Comparison of ENCODE assay signal across 8 mouse cellular contexts in the genomic region with DNA sequence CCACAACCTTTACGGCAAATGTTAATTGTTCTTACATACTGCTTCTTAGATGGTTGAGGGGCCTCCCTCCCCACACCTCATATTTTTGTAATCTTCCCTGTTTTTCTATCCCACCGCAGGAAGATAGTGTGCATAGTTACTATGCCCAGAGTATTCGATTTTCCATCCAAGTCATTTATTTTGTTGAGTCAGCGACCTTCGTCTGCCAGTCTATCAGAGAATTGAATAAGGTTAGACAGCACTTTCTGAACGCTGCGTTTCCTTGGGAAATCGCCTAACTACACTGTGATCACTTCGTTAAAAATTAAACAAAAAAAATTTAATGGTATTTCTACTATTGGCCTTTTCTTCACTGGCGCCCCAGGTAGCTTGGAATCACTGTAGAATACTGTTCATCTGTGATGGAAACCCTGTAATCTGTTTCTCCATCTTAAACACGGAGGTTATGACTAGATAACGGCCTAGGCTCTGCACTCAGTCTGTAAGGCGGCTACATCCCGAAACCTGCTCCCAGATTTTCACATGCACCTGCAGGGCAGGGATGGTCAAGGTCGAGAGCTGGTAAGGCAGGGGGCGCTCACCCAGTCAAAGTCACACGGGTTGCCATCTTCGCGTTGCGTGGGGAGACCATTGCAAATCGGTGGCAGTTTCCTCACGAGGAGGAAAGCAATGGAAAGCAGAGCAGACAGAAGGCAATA. TPM values are rescaled to one million over a fixed set of nuclear protein-coding genes. Genes with fewer than 3 reads are reported as not detected.
DNase-seq lines count a peak whose midpoint lies in the region; ATAC-seq and TF ChIP-seq lines count a peak whose summit lies in the region.

No protein-coding gene starts in this region.

- intact Hi-C loops in gastrocnemius, adult 2 months (cut with DNase I), result loop anchor here (5.0 kb wide), 1 partner anchor 35 kb away; no protein-coding TSS in a partner anchor

- H3K36me3 ChIP-seq in embryonic facial prominence, embryonic 14.5 days (ENCODE audit: control insufficient read depth, insufficient read depth, low read length), result peaks cover 34% of the 10 kb centered on the region
- peaks cover 59% of the 10 kb centered on the region for H3K36me3 ChIP-seq in limb, embryonic 10.5 days
- H3K36me3 ChIP-seq in neural tube, embryonic 12.5 days, result peaks cover 39% of the 10 kb centered on the region

- peak overlapping the region; percentile 70 for H3K27ac ChIP-seq in gastrocnemius, adult 2 months
- no peak overlapping the region for H3K27ac ChIP-seq in embryonic facial prominence, embryonic 14.5 days (replicated peaks; ENCODE audit: low read depth, low read length)
- H3K27ac ChIP-seq in limb, embryonic 10.5 days, result peak overlapping the region; percentile 58
- no peak overlapping the region for H3K27ac ChIP-seq in neural tube, embryonic 12.5 days

- peak overlapping the region; percentile 73 for H3K4me3 ChIP-seq in gastrocnemius, adult 2 months
- H3K4me3 ChIP-seq in embryonic facial prominence, embryonic 14.5 days (ENCODE audit: low read depth, low read length), result peak overlapping the region; percentile 80
- peak overlapping the region; percentile 89 for H3K4me3 ChIP-seq in limb, embryonic 10.5 days
- H3K4me3 ChIP-seq in neural tube, embryonic 12.5 days, result peak overlapping the region; percentile 43

- TF ChIP-seq CTCF in gastrocnemius, adult 2 months (IDR thresholded peaks at IDR 0.05), result peak; percentile 47

- 11% methylated on average over 22 of the region's 22 CpGs for WGBS in embryonic facial prominence, embryonic 14.5 days
- WGBS in limb, embryonic 10.5 days, result 10% methylated on average over 22 of the region's 22 CpGs
- 11% methylated on average over 22 of the region's 22 CpGs for WGBS in neural tube, embryonic 12.5 days

- peak overlapping the region; percentile 60 for H3K9ac ChIP-seq in embryonic facial prominence, embryonic 14.5 days (ENCODE audit: low read depth, low read length)
- H3K9ac ChIP-seq in neural tube, embryonic 12.5 days, result peak overlapping the region; percentile 51

- H3K4me2 ChIP-seq in embryonic facial prominence, embryonic 14.5 days (ENCODE audit: low read depth, low read length), result peak overlapping the region; percentile 77
- peak overlapping the region; percentile 59 for H3K4me2 ChIP-seq in neural tube, embryonic 12.5 days (replicated peaks)

- H3K27me3 ChIP-seq in embryonic facial prominence, embryonic 14.5 days (replicated peaks; ENCODE audit: control insufficient read depth, insufficient read depth, low read length), result no peaks in the 10 kb centered on the region
- no peaks in the 10 kb centered on the region for H3K27me3 ChIP-seq in limb, embryonic 10.5 days (ENCODE audit: low read depth, poor library complexity, severe bottlenecking)
- H3K27me3 ChIP-seq in neural tube, embryonic 12.5 days (replicated peaks), result no peaks in the 10 kb centered on the region

- ATAC-seq in CD4-positive, CD25-positive, alpha-beta regulatory T cell, adult 4 months, result peak; percentile 11
- peak; percentile 56 for ATAC-seq in embryonic facial prominence, embryonic 14.5 days (ENCODE audit: low read depth)
- peak; percentile 73 for ATAC-seq in neural tube, embryonic 12.5 days (ENCODE audit: low FRiP score, low read depth)

- no peak for DNase-seq in gastrocnemius, adult 2 months
- DNase-seq in gastrocnemius, adult 18-20 months (ENCODE audit: low spot score), result no peak
- peak; percentile 33 for DNase-seq in embryonic facial prominence, embryonic 14.5 days (ENCODE audit: low spot score)
- no peak for DNase-seq in limb, embryonic 10.5 days (ENCODE audit: low spot score)
- DNase-seq in cerebellum, postnatal 36 days, result no peak
- DNase-seq in layer of hippocampus, postnatal 10 days (ENCODE audit: low spot score in 2 of 2), result no peak

- no peaks in the 10 kb centered on the region for H3K9me3 ChIP-seq in embryonic facial prominence, embryonic 14.5 days (ENCODE audit: control insufficient read depth, low read length)
- no peaks in the 10 kb centered on the region for H3K9me3 ChIP-seq in limb, embryonic 10.5 days (replicated peaks)
- no peaks in the 10 kb centered on the region for H3K9me3 ChIP-seq in neural tube, embryonic 12.5 days

- peaks cover 8% of the 10 kb centered on the region for H3K4me1 ChIP-seq in embryonic facial prominence, embryonic 14.5 days (ENCODE audit: control insufficient read depth, insufficient read depth, low read length)
- peaks cover 16% of the 10 kb centered on the region for H3K4me1 ChIP-seq in limb, embryonic 10.5 days
- H3K4me1 ChIP-seq in neural tube, embryonic 12.5 days, result peaks cover 18% of the 10 kb centered on the region

RNA-seq across cellular contexts. Expression of a gene that starts 0.4 kb away (rescaled TPM):
- 1 to 10 TPM; 1.1 to 1.9 TPM for total RNA-seq in gastrocnemius, adult 2 months (2021)
- total RNA-seq in gastrocnemius, adult 18-20 months (2021), result 1 to 10 TPM in 1 of 2 experiments, under 1 TPM in 1; 0.59 to 2.2 TPM
- polyA plus RNA-seq in CD4-positive, CD25-positive, alpha-beta regulatory T cell, adult 4 months (2017; shearing (Covaris generic)), result not detected
- polyA plus RNA-seq in embryonic facial prominence, embryonic 14.5 days (2014; fragmentation: Nextera tagmentation; extraction: Ambion mirVana), result not detected in 2 replicates
- not detected in 2 replicates for polyA plus RNA-seq in limb, embryonic 10.5 days (2016; fragmentation: Nextera tagmentation; extraction: Ambion mirVana)
- polyA plus RNA-seq in neural tube, embryonic 12.5 days (2016; fragmentation: Nextera tagmentation; extraction: Ambion mirVana), result not detected in 2 replicates
- 1 to 10 TPM; 4.1 to 4.8 TPM for total RNA-seq in layer of hippocampus, postnatal 10 days (2021)

RNA-seq across cellular contexts. Expression of a gene that starts 0.8 kb away (rescaled TPM):
- 1 to 10 TPM; 6.8 to 7.9 TPM for total RNA-seq in gastrocnemius, adult 2 months (2021)
- total RNA-seq in gastrocnemius, adult 18-20 months (2021), result 1 to 10 TPM; 7.7 to 8.5 TPM
- polyA plus RNA-seq in CD4-positive, CD25-positive, alpha-beta regulatory T cell, adult 4 months (2017; shearing (Covaris generic)), result 10 to 100 TPM; 14.9 to 18.3 TPM
- polyA plus RNA-seq in embryonic facial prominence, embryonic 14.5 days (2014; fragmentation: Nextera tagmentation; extraction: Ambion mirVana), result 28.4 and 28.8 TPM in 2 replicates
- polyA plus RNA-seq in limb, embryonic 10.5 days (2016; fragmentation: Nextera tagmentation; extraction: Ambion mirVana), result 41.1 and 43.4 TPM in 2 replicates
- polyA plus RNA-seq in neural tube, embryonic 12.5 days (2016; fragmentation: Nextera tagmentation; extraction: Ambion mirVana), result 50.4 and 50.5 TPM in 2 replicates
- 10 to 100 TPM; 33.0 to 38.8 TPM for total RNA-seq in layer of hippocampus, postnatal 10 days (2021)

RNA-seq across cellular contexts. Expression of a gene that starts 1.5 kb away (rescaled TPM):
- total RNA-seq in gastrocnemius, adult 2 months (2021), result 10 to 100 TPM; 34.9 to 73.4 TPM
- 10 to 100 TPM; 45.5 to 47.7 TPM for total RNA-seq in gastrocnemius, adult 18-20 months (2021)
- 100 to 1,000 TPM; 115 to 140 TPM for polyA plus RNA-seq in CD4-positive, CD25-positive, alpha-beta regulatory T cell, adult 4 months (2017; shearing (Covaris generic))
- polyA plus RNA-seq in embryonic facial prominence, embryonic 14.5 days (2014; fragmentation: Nextera tagmentation; extraction: Ambion mirVana), result 99.0 and 103 TPM in 2 replicates
- 115 and 132 TPM in 2 replicates for polyA plus RNA-seq in limb, embryonic 10.5 days (2016; fragmentation: Nextera tagmentation; extraction: Ambion mirVana)
- 196 and 197 TPM in 2 replicates for polyA plus RNA-seq in neural tube, embryonic 12.5 days (2016; fragmentation: Nextera tagmentation; extraction: Ambion mirVana)
- total RNA-seq in layer of hippocampus, postnatal 10 days (2021), result 100 to 1,000 TPM; 180 to 184 TPM

RNA-seq across cellular contexts. Expression of a gene that starts 6.8 kb away (rescaled TPM):
- 10 to 100 TPM; 10.7 to 16.4 TPM for total RNA-seq in gastrocnemius, adult 2 months (2021)
- 10 to 100 TPM; 12.0 to 14.4 TPM for total RNA-seq in gastrocnemius, adult 18-20 months (2021)
- polyA plus RNA-seq in CD4-positive, CD25-positive, alpha-beta regulatory T cell, adult 4 months (2017; shearing (Covaris generic)), result 100 to 1,000 TPM in 1 of 2 experiments, 10 to 100 TPM in 1; 96.4 to 131 TPM
- polyA plus RNA-seq in embryonic facial prominence, embryonic 14.5 days (2014; fragmentation: Nextera tagmentation; extraction: Ambion mirVana), result 237 and 272 TPM in 2 replicates
- 507 and 566 TPM in 2 replicates for polyA plus RNA-seq in limb, embryonic 10.5 days (2016; fragmentation: Nextera tagmentation; extraction: Ambion mirVana)
- 306 and 312 TPM in 2 replicates for polyA plus RNA-seq in neural tube, embryonic 12.5 days (2016; fragmentation: Nextera tagmentation; extraction: Ambion mirVana)
- 10 to 100 TPM; 58.8 to 67.6 TPM for total RNA-seq in layer of hippocampus, postnatal 10 days (2021)

RNA-seq across cellular contexts. Expression of a gene that starts 18.5 kb away (rescaled TPM):
- not detected for total RNA-seq in gastrocnemius, adult 2 months (2021)
- total RNA-seq in gastrocnemius, adult 18-20 months (2021), result not detected
- under 1 TPM in 1 of 2 experiments, not detected in 1; 0.48 TPM for polyA plus RNA-seq in CD4-positive, CD25-positive, alpha-beta regulatory T cell, adult 4 months (2017; shearing (Covaris generic))
- polyA plus RNA-seq in embryonic facial prominence, embryonic 14.5 days (2014; fragmentation: Nextera tagmentation; extraction: Ambion mirVana), result 0.14 TPM in 1 of 2 replicates, not detected in the other
- 0.20 and 0.58 TPM in 2 replicates for polyA plus RNA-seq in limb, embryonic 10.5 days (2016; fragmentation: Nextera tagmentation; extraction: Ambion mirVana)
- polyA plus RNA-seq in neural tube, embryonic 12.5 days (2016; fragmentation: Nextera tagmentation; extraction: Ambion mirVana), result 0.27 and 0.43 TPM in 2 replicates
- not detected for total RNA-seq in layer of hippocampus, postnatal 10 days (2021)

Comparison
In these comparisons a context has a peak if more than half of its experiments do, and no peak if none do; other contexts are left out.
1. H3K27ac ChIP-seq: peak in gastrocnemius, adult 2 months (single experiment) and limb, embryonic 10.5 days (single experiment); none in embryonic facial prominence, embryonic 14.5 days (single experiment) and neural tube, embryonic 12.5 days (single experiment).
2. ATAC-seq: peak in every context shown above with its lines; median percentile 73 in neural tube, embryonic 12.5 days; 56 in embryonic facial prominence, embryonic 14.5 days; 11 in CD4-positive, CD25-positive, alpha-beta regulatory T cell, adult 4 months.
3. Peak in every context shown above with its lines, with median percentiles within 50 percentile points of each other: H3K4me3 ChIP-seq.